Mouse (Mus musculus): ENCODE results near the gene Gba. TPM values are rescaled to one million over a fixed set of nuclear protein-coding genes. Genes with fewer than 3 reads are reported as not detected.

Gba gene
- total and polyA plus RNA-seq, 3 experiments = 63.6 to 65.3 (median 64.1) TPM

DNA sequence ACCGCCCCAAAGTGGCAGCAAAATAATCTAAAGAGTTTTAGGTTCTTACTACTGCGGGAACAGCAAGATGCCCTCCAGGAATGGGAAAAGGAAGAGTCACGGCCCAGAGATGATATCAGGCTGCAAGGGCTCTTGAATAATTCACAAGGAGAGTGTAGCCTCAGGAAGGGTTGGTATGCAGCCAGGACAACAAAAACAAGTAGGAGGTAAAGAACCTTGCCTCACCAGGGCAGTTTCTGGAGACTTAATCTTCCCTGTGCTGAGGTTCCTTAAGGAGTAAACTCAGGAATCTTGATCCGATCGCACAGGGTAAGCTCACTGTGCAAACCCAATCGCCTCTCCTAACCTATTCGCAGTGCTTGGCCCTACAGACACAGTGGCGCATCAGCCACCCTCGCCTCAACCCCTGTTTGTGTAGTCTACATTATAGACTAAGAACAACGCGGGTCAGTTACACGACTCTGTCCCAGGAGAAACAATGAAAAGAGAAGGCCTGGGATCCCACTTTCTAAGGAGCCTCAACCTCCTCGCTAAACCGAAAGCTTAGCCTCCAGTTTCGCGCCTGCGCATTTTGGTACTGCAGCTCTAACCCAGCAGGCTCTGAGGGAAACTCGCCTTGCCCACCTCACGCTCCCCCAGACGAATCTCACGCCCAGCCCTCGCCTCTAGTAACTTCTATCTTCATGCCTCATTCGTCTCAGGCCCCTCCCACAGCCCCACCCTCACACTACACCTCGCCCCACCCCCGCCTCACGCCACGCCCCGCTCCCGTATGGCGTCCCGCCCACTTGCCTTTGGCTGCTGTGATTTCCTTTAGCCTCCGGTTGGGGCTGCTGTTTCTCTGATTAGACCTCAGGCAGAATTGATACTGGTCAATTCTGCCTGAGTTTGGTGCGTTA is 6.5 kb upstream of the Gba start (continued):
- peak; percentile 76 for TF ChIP-seq RAD21 (IDR thresholded peaks at IDR 0.05; ENCODE audit: low read depth, low read length)

DNA sequence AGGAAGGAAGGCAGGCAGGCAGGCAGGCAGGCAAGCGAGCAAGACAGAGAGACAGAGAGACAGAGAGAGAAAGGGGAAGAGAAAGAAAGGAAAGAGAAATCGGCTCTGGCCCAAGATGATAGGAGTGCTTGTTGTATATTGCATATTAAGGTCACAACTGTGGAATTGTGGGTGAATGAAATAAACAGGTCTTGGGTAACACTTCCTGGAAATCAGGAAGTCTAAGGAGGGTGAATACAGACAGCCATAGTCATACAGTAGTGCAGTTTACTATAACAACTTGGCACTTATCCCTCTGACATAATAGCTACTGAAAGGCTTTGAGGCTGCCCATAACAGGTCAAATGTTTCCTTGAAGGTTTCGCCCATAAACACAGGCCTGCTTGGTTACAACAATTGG is 2.9 kb upstream of the Gba start:
- H3K79me2 ChIP-seq (replicated peaks; ENCODE audit: control insufficient read depth, extremely low read depth, insufficient read depth, poor library complexity, severe bottlenecking) = peaks cover 5% of the 10 kb centered on the region; the same call in 1 of the 2 replicates
- peaks cover 9 to 11% of the 10 kb centered on the region in 2 experiments for H3K36me3 ChIP-seq (replicated peaks in 1 of 2; ENCODE audit: control insufficient read depth in 1 of 2, insufficient read depth in 1 of 2, low read length in 1 of 2)
- in situ Hi-C loops (cut with MboI; ENCODE audit: low pct_ligation_motif_present, low pct_unique_long_range_greater_than_20kb, low sequenced_read_pairs) = no loop called here
- TF ChIP-seq TCF12 (IDR thresholded peaks at IDR 0.05; ENCODE audit: low read depth, low read length) = no peak
- no peak for TF ChIP-seq TBP (conservative IDR thresholded peaks at IDR 0.05; ENCODE audit: low read depth, low read length)
- TF ChIP-seq PAX5 (IDR thresholded peaks at IDR 0.05; ENCODE audit: low read length) = no peak
- no peak for TF ChIP-seq POLR2A (IDR thresholded peaks at IDR 0.05; ENCODE audit: low read depth, low read length)
- H3K4me3 ChIP-seq (replicated peaks in 1 of 3; ENCODE audit: low read depth in 2 of 3, low read length in 2 of 3, poor library complexity in 1 of 3) = no peak overlapping the region
- no peak overlapping the region for H3K4me2 ChIP-seq (ENCODE audit: insufficient read depth, low read depth, poor library complexity, severe bottlenecking)
- no peaks in the 10 kb centered on the region for H3K27me3 ChIP-seq (replicated peaks)
- no peak for DNase-seq (ENCODE audit: extremely low read depth)
- peaks cover 3 to 20% of the 10 kb centered on the region in 2 experiments for H3K4me1 ChIP-seq (ENCODE audit: control insufficient read depth in 1 of 2, insufficient read depth in 2 of 2)
- H3K27ac ChIP-seq (ENCODE audit: insufficient read depth, low read depth) = no peak overlapping the region
- no peak overlapping the region for H3K9ac ChIP-seq (ENCODE audit: insufficient read depth, low read depth)
- dilution Hi-C loops (cut with MboI; ENCODE audit: extremely low pct_ligation_motif_present, extremely low pct_unique_long_range_greater_than_20kb, low sequenced_read_pairs) = no loop called here
- no peaks in the 10 kb centered on the region for H3K9me3 ChIP-seq (replicated peaks; ENCODE audit: low read length)

DNA sequence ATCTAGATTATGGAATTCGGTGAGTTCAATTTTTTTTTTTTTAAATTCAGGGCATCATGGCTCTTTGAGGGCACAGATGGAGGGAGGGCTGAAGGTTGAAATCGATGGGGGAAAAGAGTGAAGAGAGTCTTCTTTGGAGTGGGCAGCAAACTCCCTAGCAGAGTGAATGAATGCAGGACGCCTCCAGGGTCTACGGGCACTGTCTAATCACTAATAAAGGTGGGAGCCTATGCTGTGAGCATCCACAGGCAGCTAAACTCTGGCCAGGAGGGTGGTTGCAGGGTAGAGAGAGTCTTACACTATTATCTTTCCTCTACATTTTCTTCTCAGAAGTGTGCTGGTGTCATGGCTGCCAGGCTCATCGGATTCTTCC is 400 bp downstream of the Gba start:
- TF ChIP-seq JUN (IDR thresholded peaks at IDR 0.05; ENCODE audit: insufficient read depth, low read depth, low read length) (no peak), ETS1 (conservative IDR thresholded peaks at IDR 0.05; ENCODE audit: low read depth, low read length) (no peak), POLR2A (IDR thresholded peaks at IDR 0.05; ENCODE audit: low read depth, low read length) (no peak), MYC (IDR thresholded peaks at IDR 0.05; ENCODE audit: low read depth, low read length) (no peak)
- Histone ChIP-seq H3K4me3 (replicated peaks in 1 of 3; ENCODE audit: low read depth in 2 of 3, low read length in 2 of 3, poor library complexity in 1 of 3) (peak overlapping the region; percentile 74 to 100 (median 75)), H3K9ac (ENCODE audit: insufficient read depth, low read depth) (peak overlapping the region; percentile 97), H3K79me2 (replicated peaks; ENCODE audit: control insufficient read depth, extremely low read depth, insufficient read depth, poor library complexity, severe bottlenecking) (peaks cover 5% of the 10 kb centered on the region; the same call in 1 of the 2 replicates), H3K36me3 (replicated peaks in 1 of 2; ENCODE audit: control insufficient read depth in 1 of 2, insufficient read depth in 1 of 2, low read length in 1 of 2) (peaks cover 39 to 44% of the 10 kb centered on the region in 2 experiments), H3K27ac (ENCODE audit: insufficient read depth, low read depth) (no peak overlapping the region), H3K4me2 (ENCODE audit: insufficient read depth, low read depth, poor library complexity, severe bottlenecking) (peak overlapping the region; percentile 86), H3K4me1 (ENCODE audit: control insufficient read depth in 1 of 2, insufficient read depth in 2 of 2) (peaks cover 3 to 14% of the 10 kb centered on the region in 2 experiments), H3K9me3 (replicated peaks; ENCODE audit: low read length) (no peaks in the 10 kb centered on the region), H3K27me3 (replicated peaks) (no peaks in the 10 kb centered on the region)
- DNase-seq (ENCODE audit: extremely low read depth) = no peak
- in situ Hi-C loops (cut with MboI; ENCODE audit: low pct_ligation_motif_present, low pct_unique_long_range_greater_than_20kb, low sequenced_read_pairs) (no loop called here), dilution Hi-C loops (cut with MboI; ENCODE audit: extremely low pct_ligation_motif_present, extremely low pct_unique_long_range_greater_than_20kb, low sequenced_read_pairs) (no loop called here)

DNA sequence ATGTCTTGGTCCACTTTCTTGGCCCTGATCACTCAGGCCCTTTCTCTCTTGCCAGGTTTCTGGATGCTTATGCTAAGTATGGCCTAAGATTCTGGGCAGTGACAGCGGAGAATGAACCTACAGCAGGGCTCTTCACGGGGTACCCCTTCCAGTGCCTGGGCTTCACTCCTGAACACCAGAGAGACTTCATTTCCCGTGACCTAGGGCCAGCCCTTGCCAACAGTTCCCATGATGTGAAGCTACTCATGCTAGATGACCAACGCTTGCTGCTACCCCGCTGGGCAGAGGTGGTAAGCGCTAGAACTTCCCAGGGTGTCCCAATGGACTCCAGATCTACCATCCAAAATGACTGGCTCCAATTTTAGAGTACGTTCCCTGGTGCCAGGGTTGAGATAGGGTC is 3.4 kb downstream of the Gba start:
- Histone ChIP-seq H3K36me3 (replicated peaks in 1 of 2; ENCODE audit: control insufficient read depth in 1 of 2, insufficient read depth in 1 of 2, low read length in 1 of 2) (peaks cover 69 to 74% of the 10 kb centered on the region in 2 experiments), H3K79me2 (replicated peaks; ENCODE audit: control insufficient read depth, extremely low read depth, insufficient read depth, poor library complexity, severe bottlenecking) (peaks cover 5% of the 10 kb centered on the region; the same call in 1 of the 2 replicates), H3K27me3 (replicated peaks) (no peaks in the 10 kb centered on the region), H3K4me3 (replicated peaks in 1 of 3; ENCODE audit: low read depth in 2 of 3, low read length in 2 of 3, poor library complexity in 1 of 3) (no peak overlapping the region), H3K4me1 (ENCODE audit: control insufficient read depth in 1 of 2, insufficient read depth in 2 of 2) (peaks cover 3 to 16% of the 10 kb centered on the region in 2 experiments), H3K27ac (ENCODE audit: insufficient read depth, low read depth) (no peak overlapping the region), H3K9ac (ENCODE audit: insufficient read depth, low read depth) (no peak overlapping the region), H3K4me2 (ENCODE audit: insufficient read depth, low read depth, poor library complexity, severe bottlenecking) (no peak overlapping the region), H3K9me3 (replicated peaks; ENCODE audit: low read length) (no peaks in the 10 kb centered on the region)
- in situ Hi-C loops (cut with MboI; ENCODE audit: low pct_ligation_motif_present, low pct_unique_long_range_greater_than_20kb, low sequenced_read_pairs) (loop anchor here (5.0 kb wide), 1 partner anchor 36 kb away; no protein-coding TSS in a partner anchor), dilution Hi-C loops (cut with MboI; ENCODE audit: extremely low pct_ligation_motif_present, extremely low pct_unique_long_range_greater_than_20kb, low sequenced_read_pairs) (no loop called here)
- TF ChIP-seq E2F4 (IDR thresholded peaks at IDR 0.05; ENCODE audit: insufficient replicate concordance, low read depth, low read length) = no peak
- no peak for TF ChIP-seq CTCF (conservative IDR thresholded peaks at IDR 0.05 in 1 of 2, IDR thresholded peaks at IDR 0.05 in 1 of 2; ENCODE audit: low read depth in 2 of 2, low read length in 2 of 2)
- TF ChIP-seq JUND (conservative IDR thresholded peaks at IDR 0.05; ENCODE audit: low read depth, low read length) = no peak
- no peak for TF ChIP-seq UBTF (IDR thresholded peaks at IDR 0.05; ENCODE audit: low read depth, low read length)
- no peak for TF ChIP-seq POLR2AphosphoS2 (IDR thresholded peaks at IDR 0.05; ENCODE audit: low read depth, low read length)
- TF ChIP-seq USF1 (IDR thresholded peaks at IDR 0.05; ENCODE audit: low read depth, low read length) = no peak
- no peak for TF ChIP-seq RCOR1 (conservative IDR thresholded peaks at IDR 0.05; ENCODE audit: low read depth, low read length)
- no peak for TF ChIP-seq MAFK (IDR thresholded peaks at IDR 0.05; ENCODE audit: insufficient replicate concordance, low read length)
- TF ChIP-seq TBP (conservative IDR thresholded peaks at IDR 0.05; ENCODE audit: low read depth, low read length) = no peak
- no peak for TF ChIP-seq ETS1 (conservative IDR thresholded peaks at IDR 0.05; ENCODE audit: low read depth, low read length)
- no peak for DNase-seq (ENCODE audit: extremely low read depth)

All from CH12.LX (cell line).